Mouse (Mus musculus) liver, postnatal 0 days (tissue): ENCODE data around the gene Tchhl1.

Experiments used
- CTCF ChIP-seq: sonication (generic); IDR thresholded peaks from 2 replicates; pipeline ENCODE4 v1.5.1; 2016; ENCODE audit warnings: antibody characterized with exemption, low read depth
- EP300 ChIP-seq: IDR thresholded peaks from 2 replicates; pipeline ENCODE4 v1.6.1; 2016; ENCODE audit warnings: antibody characterized with exemption, low read depth, mild to moderate bottlenecking

- TF ChIP-seq CTCF (peak; percentile 14; the same call in 1 of the 2 replicates), EP300 (no peak)
Observed at GRCm38 (mm10) chr3:93447138-93447841, 21.3 kb upstream of the Tchhl1 start.
